Mouse (Mus musculus): ENCODE data around the gene Trpm8. TPM values are rescaled to one million over a fixed set of nuclear protein-coding genes. Genes with fewer than 3 reads are reported as not detected.

The Trpm8 gene
- polyA plus RNA-seq (2012; rRNA removed): not detected in 2 replicates

DNA sequence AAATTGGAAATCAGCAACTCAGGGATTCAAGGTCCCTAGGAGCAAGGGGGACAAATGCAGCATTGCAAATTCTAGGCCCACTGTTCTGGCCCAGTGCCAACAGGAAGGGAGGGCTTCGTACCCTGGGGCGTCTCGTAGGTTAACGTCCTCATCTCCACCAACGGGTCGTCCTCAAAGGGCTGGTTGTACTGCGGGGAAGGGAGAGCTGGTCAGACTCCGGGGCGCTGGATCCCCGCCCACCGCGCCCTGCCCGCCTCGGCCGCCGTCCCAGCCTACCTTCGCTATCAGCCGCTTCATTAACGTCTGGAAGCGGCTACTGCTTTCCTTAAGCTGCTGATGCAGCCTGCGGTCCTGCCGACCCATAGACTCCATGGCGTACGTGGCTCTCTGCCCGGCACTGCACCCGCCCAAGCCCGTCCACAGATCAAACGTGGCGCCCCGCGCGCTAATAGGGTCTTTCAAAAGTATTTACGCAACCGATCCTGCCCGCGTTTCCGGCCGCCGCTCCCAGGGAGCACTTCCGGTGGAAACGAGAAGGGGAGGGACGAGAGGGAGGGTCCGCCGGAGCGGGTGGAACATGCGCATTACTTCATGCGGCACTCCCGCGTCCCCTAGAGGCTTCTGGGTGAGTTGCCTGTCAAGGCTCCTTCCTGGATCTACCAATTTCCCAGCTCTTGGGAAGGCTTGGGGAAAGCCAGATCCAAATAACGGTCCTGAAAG is at the start of gene Trpm8, which contains the start of gene Hjurp:
Trpm8 (plus strand) TSS at position 564 of the 720 bp plus-strand sequence.
Hjurp (minus strand) TSS at position 536 of the 720 bp plus-strand sequence.

DNA sequence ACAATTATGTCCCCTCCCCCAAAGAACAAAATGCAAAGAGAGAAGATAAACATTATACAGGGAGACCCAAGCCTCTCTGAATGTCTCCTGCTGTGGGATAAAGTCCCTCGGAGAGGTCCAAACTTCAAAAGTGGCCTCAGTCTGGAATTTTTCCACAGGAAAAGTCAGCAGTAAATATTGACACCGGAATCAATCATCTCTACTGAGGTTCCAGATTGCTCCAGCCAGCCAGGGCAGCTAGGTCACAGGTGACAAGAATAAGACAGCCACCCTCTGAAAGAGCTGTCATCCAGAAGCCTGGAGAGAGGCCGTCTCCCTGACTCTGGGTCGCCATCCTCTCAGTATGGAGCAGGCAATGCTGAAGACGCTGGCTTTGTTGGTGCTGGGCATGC is 129.3 kb downstream of the Trpm8 start, which contains the start of gene Spp2:
Spp2 (plus strand) TSS at position 155 of the 392 bp plus-strand sequence.

Other genes starting within 250 kb of the Trpm8 start
- gene Ugt1a10, start 222.3 kb upstream of the Trpm8 start, polyA plus RNA-seq (2012; rRNA removed): not detected in 2 replicates
- 0.08 and 0.17 TPM in 2 replicates for gene Ugt1a9, start 206.9 kb upstream of the Trpm8 start, polyA plus RNA-seq (2012; rRNA removed)
- gene Ugt1a8, start 189.8 kb upstream of the Trpm8 start, polyA plus RNA-seq (2012; rRNA removed): not detected in 2 replicates
- 1.3 and 1.7 TPM in 2 replicates for gene Ugt1a7c, start 182.6 kb upstream of the Trpm8 start, polyA plus RNA-seq (2012; rRNA removed)
- gene Ugt1a6b, start 174.4 kb upstream of the Trpm8 start, polyA plus RNA-seq (2012; rRNA removed): 2.9 and 3.5 TPM in 2 replicates
- 3.2 and 4.1 TPM in 2 replicates for gene Ugt1a6a, start 142.9 kb upstream of the Trpm8 start, polyA plus RNA-seq (2012; rRNA removed)
- gene Ugt1a5, start 111.6 kb upstream of the Trpm8 start, polyA plus RNA-seq (2012; rRNA removed): 0.03 and 0.08 TPM in 2 replicates
- 0.01 TPM in 1 of 2 replicates, not detected in the other for gene Ugt1a2, start 77.1 kb upstream of the Trpm8 start, polyA plus RNA-seq (2012; rRNA removed)
- 5.6 and 7.1 TPM in 2 replicates for gene Dnajb3, start 71.9 kb upstream of the Trpm8 start, polyA plus RNA-seq (2012; rRNA removed)
- 0.18 and 0.36 TPM in 2 replicates for gene Ugt1a1, start 65.7 kb upstream of the Trpm8 start, polyA plus RNA-seq (2012; rRNA removed)
- 0.02 and 0.03 TPM in 2 replicates for gene Mroh2a, start 50.7 kb upstream of the Trpm8 start, polyA plus RNA-seq (2012; rRNA removed)
- 53.8 and 67.7 TPM in 2 replicates for gene Hjurp, start within 50 bp of the Trpm8 start, polyA plus RNA-seq (2012; rRNA removed)
- 173 and 191 TPM in 2 replicates for gene Spp2, start 129.3 kb downstream of the Trpm8 start, polyA plus RNA-seq (2012; rRNA removed)
- gene Glrp1, start 232.4 kb downstream of the Trpm8 start, polyA plus RNA-seq (2012; rRNA removed): 0.08 and 0.10 TPM in 2 replicates

Measured in liver, embryonic 14 days (tissue).